Mouse (Mus musculus) embryonic facial prominence, embryonic 12.5 days (tissue): ENCODE results near the gene Hpcal1. TPM values are rescaled to one million over a fixed set of nuclear protein-coding genes. Genes with fewer than 3 reads are reported as not detected.
"Not testable (repeated sequence)": the region's sequence is repeated elsewhere in the genome, so short reads cannot be mapped to it uniquely, and the experiment has no call there.

Experiments
- ATAC-seq: fragments of 200-750 bp; cut with Nextera tagmentation; 2 replicates; pipeline ENCODE4 v1.8.0; 2017; ENCODE audit not compliant: insufficient number of reproducible peaks, insufficient read depth, low FRiP score, low TSS enrichment
- H3K27ac ChIP-seq: fragments of 300-500 bp; sonication (generic); 2 replicates; pipeline ENCODE4 v1.5.1; 2016; ENCODE audit warnings: mild to moderate bottlenecking
- H3K27me3 ChIP-seq: fragments of 300-500 bp; sonication (generic); 2 replicates; pipeline ENCODE4 v1.6.1; 2016; ENCODE audit warnings: mild to moderate bottlenecking, moderate library complexity
- H3K36me3 ChIP-seq: fragments of 300-500 bp; sonication (generic); 2 replicates; pipeline ENCODE4 v1.6.1; 2016; ENCODE audit warnings: mild to moderate bottlenecking
- H3K4me1 ChIP-seq: fragments of 300-500 bp; sonication (generic); 2 replicates; pipeline ENCODE4 v1.6.1; 2016
- H3K4me2 ChIP-seq: fragments of 300-500 bp; sonication (generic); replicated peaks from 2 replicates; pipeline ENCODE4 v1.6.1; 2016; ENCODE audit warnings: mild to moderate bottlenecking, moderate library complexity
- H3K4me3 ChIP-seq: fragments of 300-500 bp; sonication (generic); 2 replicates; pipeline ENCODE4 v1.5.1; 2016; ENCODE audit warnings: mild to moderate bottlenecking
- H3K9ac ChIP-seq: fragments of 300-500 bp; sonication (generic); 2 replicates; pipeline ENCODE4 v1.6.1; 2016; ENCODE audit warnings: mild to moderate bottlenecking, moderate library complexity
- H3K9me3 ChIP-seq: fragments of 300-500 bp; sonication (generic); 2 replicates; pipeline ENCODE4 v1.6.1; 2016; ENCODE audit warnings: mild to moderate bottlenecking, moderate library complexity
- WGBS: fragments of 180-500 bp; shearing (Covaris S2); methylation state at CpG from one replicate; pipeline ENCODE4 v1.1.7; 2016; 5-methylcytosine and 5-hydroxymethylcytosine counted together
- polyA plus RNA-seq: library from polyadenylated mRNA; unstranded; fragments of >200 nt; fragmentation: Nextera tagmentation; extraction: Ambion mirVana; gene quantifications from 2 replicates; pipeline ENCODE4 v1.2.1, GENCODE M21; 2016

The Hpcal1 gene
- polyA plus RNA-seq, 1 experiment from 2014 or later, result 39.5 TPM

- H3K9ac ChIP-seq, ATAC-seq, H3K27me3 ChIP-seq, H3K36me3 ChIP-seq, H3K4me1 ChIP-seq, H3K27ac ChIP-seq, H3K4me3 ChIP-seq, H3K4me2 ChIP-seq, H3K9me3 ChIP-seq: not testable (repeated sequence)
- WGBS, result 83% methylated on average over 1 of the region's 1 CpGs
Observed at GRCm38 (mm10) chr12:17835279-17835678, 144.6 kb downstream of the Hpcal1 start.

Other genes starting within 250 kb of the Hpcal1 start
- gene Odc1, start 146.1 kb upstream of the Hpcal1 start, polyA plus RNA-seq, result 272 and 277 TPM in 2 replicates